Mouse (Mus musculus) testis, adult 2 months (tissue): ENCODE data around the gene Hfe. TPM values are rescaled to one million over a fixed set of nuclear protein-coding genes. Genes with fewer than 3 reads are reported as not detected.
"Not testable (repeated sequence)": the region's sequence is repeated elsewhere in the genome, so short reads cannot be mapped to it uniquely, and the experiment has no call there.

Experiments used
- H3K27ac ChIP-seq: fragments of 200-500 bp; 2 replicates; pipeline ENCODE4 v1.5.1; 2012; ENCODE audit warnings: low read depth, low read length; ENCODE audit not compliant: control insufficient read depth, insufficient read depth
- H3K27me3 ChIP-seq: fragments of 200-500 bp; 2 replicates; pipeline ENCODE4 v1.6.1; 2012; ENCODE audit warnings: mild to moderate bottlenecking, low read length, moderate library complexity; ENCODE audit not compliant: control insufficient read depth, insufficient read depth
- H3K36me3 ChIP-seq: fragments of 200-500 bp; 2 replicates; pipeline ENCODE4 v1.6.1; 2012; ENCODE audit warnings: mild to moderate bottlenecking, low read length; ENCODE audit not compliant: control insufficient read depth, insufficient read depth
- H3K4me1 ChIP-seq: fragments of 200-500 bp; 2 replicates; pipeline ENCODE4 v1.6.1; 2012; ENCODE audit warnings: low read length; ENCODE audit not compliant: control insufficient read depth, insufficient read depth
- H3K4me3 ChIP-seq: fragments of 200-500 bp; 2 replicates; pipeline ENCODE4 v1.5.1; 2012; ENCODE audit warnings: low read depth, mild to moderate bottlenecking, low read length, moderate library complexity, mixed read lengths; ENCODE audit not compliant: control insufficient read depth
- CTCF ChIP-seq: fragments of 200-500 bp; IDR thresholded peaks from 2 replicates; pipeline ENCODE4 v1.5.1; 2012; ENCODE audit warnings: low read depth, mild to moderate bottlenecking, inconsistent platforms, low read length, moderate library complexity; ENCODE audit not compliant: control insufficient read depth, insufficient read depth, insufficient replicate concordance
- POLR2A ChIP-seq: fragments of 200-500 bp; IDR thresholded peaks from 2 replicates; pipeline ENCODE4 v1.6.1; 2012; ENCODE audit warnings: low read depth, mild to moderate bottlenecking, inconsistent platforms, low read length, moderate library complexity; ENCODE audit not compliant: control insufficient read depth
- polyA plus RNA-seq: library from polyadenylated mRNA; depleted of rRNA; stranded (reverse); fragments of >200 nt; gene quantifications from 2 replicates; pipeline ENCODE4 v1.2.3, GENCODE M21; 2012

Gene Hfe
- polyA plus RNA-seq, 1 experiment: 6.1 TPM

GRCm38 (mm10) chr13:23747081-23747891, 36.6 kb upstream of the Hfe start:
- Histone ChIP-seq H3K4me1 (peaks cover 6% of the 10 kb centered on the region), H3K27me3 (no peaks in the 10 kb centered on the region), H3K27ac (peak overlapping the region; percentile 65; the same call in 1 of the 2 replicates), H3K4me3 (no peak overlapping the region), H3K36me3 (no peaks in the 10 kb centered on the region)
- TF ChIP-seq CTCF (no peak), POLR2A (no peak)

- H3K27me3 ChIP-seq, H3K36me3 ChIP-seq, H3K4me1 ChIP-seq: not testable (repeated sequence)
- Histone ChIP-seq H3K27ac (peak within 1 kb of the TSS; percentile 65), H3K4me3 (peak within 1 kb of the TSS; percentile 37)
Measured at GRCm38 (mm10) chr13:23746201-23747080, 35.8 kb upstream of the Hfe start, which contains the start of gene Hist1h2bb. Gene Hist1h2bb, plus strand, starts transcription at chr13:23746734.

GRCm38 (mm10) chr13:23745381-23746161, 34.9 kb upstream of the Hfe start, which contains the start of gene Hist1h3c:
Gene Hist1h3c, minus strand, starts transcription at chr13:23745602.
- no peak for TF ChIP-seq CTCF
- TF ChIP-seq POLR2A: no peak
- H3K27ac ChIP-seq: peak within 1 kb of the TSS; percentile 58

GRCm38 (mm10) chr13:23744421-23745380, 34.0 kb upstream of the Hfe start:
- Histone ChIP-seq H3K27ac (no peak overlapping the region; the same call in 1 of the 2 replicates), H3K4me1 (peaks cover 6% of the 10 kb centered on the region), H3K4me3 (peak overlapping the region; percentile 27; the same call in 1 of the 2 replicates), H3K36me3 (no peaks in the 10 kb centered on the region), H3K27me3 (no peaks in the 10 kb centered on the region)
- no peak for TF ChIP-seq POLR2A
- TF ChIP-seq CTCF: no peak

More at GRCm38 (mm10) chr13:23745381-23746161, 34.9 kb upstream of the Hfe start, which contains the start of gene Hist1h3c:
- H3K4me1 ChIP-seq: peaks cover 6% of the 10 kb centered on the region
- no peaks in the 10 kb centered on the region for H3K27me3 ChIP-seq
- H3K36me3 ChIP-seq: no peaks in the 10 kb centered on the region
- peak within 1 kb of the TSS; percentile 37 for H3K4me3 ChIP-seq

GRCm38 (mm10) chr13:23743963-23744362, 33.3 kb upstream of the Hfe start:
- TF ChIP-seq CTCF (no peak), POLR2A (no peak)
- no peaks in the 10 kb centered on the region for H3K27me3 ChIP-seq
- peaks cover 9% of the 10 kb centered on the region for H3K4me1 ChIP-seq
- H3K4me3 ChIP-seq: no peak overlapping the region
- no peaks in the 10 kb centered on the region for H3K36me3 ChIP-seq
- H3K27ac ChIP-seq: no peak overlapping the region

GRCm38 (mm10) chr13:23743215-23743614, 32.6 kb upstream of the Hfe start:
- Histone ChIP-seq H3K4me3 (no peak overlapping the region), H3K4me1 (peaks cover 12% of the 10 kb centered on the region), H3K36me3 (no peaks in the 10 kb centered on the region), H3K27me3 (no peaks in the 10 kb centered on the region), H3K27ac (no peak overlapping the region)
- no peak for TF ChIP-seq POLR2A
- no peak for TF ChIP-seq CTCF
